Mouse (Mus musculus) kidney, adult 2 months (tissue): ENCODE measurements at regions not wholly inside any gene's neighbourhood (a gene's known extent, or its start where the extent isn't known, plus 50 kb on each side); places are given as distances from the start of the nearest gene placed in this dataset.

ENCODE experiments used
- DNase-seq: peaks from one replicate; pipeline ENCODE4 v3.0.0; 2021
- H3K27ac ChIP-seq: fragments of 200-500 bp; 2 replicates; pipeline ENCODE4 v1.5.1; 2012; ENCODE audit warnings: low read depth, low read length, control low read depth, inconsistent platforms; ENCODE audit not compliant: insufficient read depth
- H3K27me3 ChIP-seq: fragments of 200-500 bp; replicated peaks from 2 replicates; pipeline ENCODE4 v1.6.1; 2012; ENCODE audit warnings: mild to moderate bottlenecking, moderate library complexity, low read length, inconsistent platforms; ENCODE audit not compliant: control insufficient read depth, insufficient read depth
- H3K36me3 ChIP-seq: fragments of 200-500 bp; 2 replicates; pipeline ENCODE4 v1.6.1; 2012; ENCODE audit warnings: mild to moderate bottlenecking, moderate library complexity, low read length, inconsistent platforms; ENCODE audit not compliant: control insufficient read depth, insufficient read depth
- H3K4me1 ChIP-seq: fragments of 200-500 bp; 2 replicates; pipeline ENCODE4 v1.6.1; 2011; ENCODE audit warnings: low read length; ENCODE audit not compliant: control insufficient read depth, insufficient read depth
- H3K4me3 ChIP-seq: fragments of 200-500 bp; 2 replicates; pipeline ENCODE4 v1.5.1; 2011; ENCODE audit warnings: mild to moderate bottlenecking, low read depth, low read length, control low read depth; ENCODE audit not compliant: insufficient read depth
- CTCF ChIP-seq: fragments of 200-500 bp; conservative IDR thresholded peaks from 2 replicates; pipeline ENCODE4 v1.5.1; 2011; ENCODE audit warnings: low read depth, mild to moderate bottlenecking, control low read depth, low read length, moderate library complexity, mixed read lengths; ENCODE audit not compliant: insufficient read depth, insufficient read length
- POLR2A ChIP-seq: fragments of 200-500 bp; IDR thresholded peaks from one replicate; pipeline ENCODE4 v1.6.1; 2011; ENCODE audit warnings: low read depth, low read length, control low read depth
- WGBS: fragments of 180-500 bp; shearing (Covaris S2); methylation state at CpG from one replicate; pipeline ENCODE4 v1.1.7; 2018; 5-methylcytosine and 5-hydroxymethylcytosine counted together

GRCm38 (mm10) chr3:35349114-35349513 lies 404.8 kb upstream of the Atp11b start:
- no peaks in the 10 kb centered on the region for H3K27me3 ChIP-seq
- H3K4me3 ChIP-seq: no peak overlapping the region
- no peak for TF ChIP-seq CTCF
- TF ChIP-seq POLR2A: no peak
- H3K4me1 ChIP-seq: no peaks in the 10 kb centered on the region
- 75% methylated on average over 7 of the region's 7 CpGs for WGBS
- no peaks in the 10 kb centered on the region for H3K36me3 ChIP-seq
- DNase-seq: no peak
- no peak overlapping the region for H3K27ac ChIP-seq

GRCm38 (mm10) chr3:35353442-35353841 lies 400.5 kb upstream of the Atp11b start:
- Histone ChIP-seq H3K27ac (no peak overlapping the region), H3K4me1 (no peaks in the 10 kb centered on the region), H3K27me3 (no peaks in the 10 kb centered on the region), H3K36me3 (no peaks in the 10 kb centered on the region), H3K4me3 (no peak overlapping the region)
- DNase-seq: no peak
- WGBS: 85% methylated on average over 9 of the region's 9 CpGs
- no peak for TF ChIP-seq CTCF
- no peak for TF ChIP-seq POLR2A

GRCm38 (mm10) chr3:35353920-35354319 lies 400.0 kb upstream of the Atp11b start:
- H3K27me3 ChIP-seq: no peaks in the 10 kb centered on the region
- 25% methylated on average over 7 of the region's 7 CpGs for WGBS
- H3K27ac ChIP-seq: no peak overlapping the region
- no peaks in the 10 kb centered on the region for H3K36me3 ChIP-seq
- DNase-seq: no peak
- no peak overlapping the region for H3K4me3 ChIP-seq
- TF ChIP-seq CTCF (no peak), POLR2A (no peak)
- no peaks in the 10 kb centered on the region for H3K4me1 ChIP-seq

GRCm38 (mm10) chr3:35354356-35354755 lies 399.6 kb upstream of the Atp11b start:
- no peaks in the 10 kb centered on the region for H3K36me3 ChIP-seq
- no peaks in the 10 kb centered on the region for H3K27me3 ChIP-seq
- WGBS: 21% methylated on average over 5 of the region's 5 CpGs
- no peaks in the 10 kb centered on the region for H3K4me1 ChIP-seq
- TF ChIP-seq POLR2A: no peak
- no peak for TF ChIP-seq CTCF
- DNase-seq: no peak
- no peak overlapping the region for H3K4me3 ChIP-seq
- no peak overlapping the region for H3K27ac ChIP-seq

GRCm38 (mm10) chr3:35357111-35357510 lies 396.8 kb upstream of the Atp11b start:
- Histone ChIP-seq H3K4me3 (no peak overlapping the region), H3K36me3 (no peaks in the 10 kb centered on the region), H3K27ac (no peak overlapping the region), H3K4me1 (no peaks in the 10 kb centered on the region), H3K27me3 (no peaks in the 10 kb centered on the region)
- TF ChIP-seq POLR2A (no peak), CTCF (no peak)
- WGBS: 39% methylated on average over 15 of the region's 15 CpGs
- no peak for DNase-seq

- no peak overlapping the region for H3K4me3 ChIP-seq
- no peak overlapping the region for H3K27ac ChIP-seq
- no peak for DNase-seq
- H3K27me3 ChIP-seq: no peaks in the 10 kb centered on the region; the same call in 1 of the 2 replicates
- TF ChIP-seq CTCF: no peak
- no peak for TF ChIP-seq POLR2A
- 67% methylated on average over 6 of the region's 6 CpGs for WGBS
- no peaks in the 10 kb centered on the region for H3K36me3 ChIP-seq
- H3K4me1 ChIP-seq: no peaks in the 10 kb centered on the region
Measured at GRCm38 (mm10) chr3:35358541-35358940, 395.4 kb upstream of the Atp11b start.

- Histone ChIP-seq H3K4me3 (no peak overlapping the region), H3K4me1 (no peaks in the 10 kb centered on the region), H3K36me3 (no peaks in the 10 kb centered on the region), H3K27ac (no peak overlapping the region), H3K27me3 (no peaks in the 10 kb centered on the region; the same call in 1 of the 2 replicates)
- TF ChIP-seq CTCF (no peak), POLR2A (no peak)
- 33% methylated on average over 8 of the region's 8 CpGs for WGBS
- DNase-seq: no peak
Measured at GRCm38 (mm10) chr3:35359288-35359687, 394.6 kb upstream of the Atp11b start.

- no peak for DNase-seq
- no peak overlapping the region for H3K4me3 ChIP-seq
- H3K27me3 ChIP-seq: no peaks in the 10 kb centered on the region; the same call in 1 of the 2 replicates
- H3K36me3 ChIP-seq: no peaks in the 10 kb centered on the region
- no peak for TF ChIP-seq POLR2A
- TF ChIP-seq CTCF: no peak
- H3K4me1 ChIP-seq: no peaks in the 10 kb centered on the region
- no peak overlapping the region for H3K27ac ChIP-seq
Measured at GRCm38 (mm10) chr3:35360515-35360914, 393.4 kb upstream of the Atp11b start.
